Mouse (Mus musculus) layer of hippocampus, postnatal 36 days (tissue): ENCODE measurements at regions not wholly inside any gene's neighbourhood (a gene's known extent, or its start where the extent isn't known, plus 50 kb on each side); places are given as distances from the start of the nearest gene placed in this dataset.
A peak's percentile ranks its signal among the peaks of the same experiment; 100 is the strongest.
"Not testable (repeated sequence)": the region's sequence is repeated elsewhere in the genome, so short reads cannot be mapped to it uniquely, and the experiment has no call there.

ENCODE experiments used
- DNase-seq, 2 experiments: peaks; one replicate each; pipeline ENCODE4 v3.0.0; 2022

- DNase-seq: no peak
Measured at GRCm38 (mm10) chr16:86346916-86347315, 445.3 kb upstream of the Adamts5 start.

GRCm38 (mm10) chr16:86340311-86340710 is 438.7 kb upstream of the Adamts5 start:
- no peak for DNase-seq

- no peak for DNase-seq
Measured at GRCm38 (mm10) chr16:86325406-86325805, 423.8 kb upstream of the Adamts5 start.

GRCm38 (mm10) chr16:86318898-86319297 is 417.3 kb upstream of the Adamts5 start:
- no peak for DNase-seq

- no peak for DNase-seq
Measured at GRCm38 (mm10) chr16:86309696-86310095, 408.1 kb upstream of the Adamts5 start.

GRCm38 (mm10) chr16:86303869-86304268 is 402.2 kb upstream of the Adamts5 start:
- DNase-seq: no peak

GRCm38 (mm10) chr16:86302451-86303145 is 401.0 kb upstream of the Adamts5 start:
- no peak for DNase-seq

- no peak for DNase-seq
Measured at GRCm38 (mm10) chr16:86294436-86294835, 392.8 kb upstream of the Adamts5 start.

GRCm38 (mm10) chr16:86281326-86281725 is 379.7 kb upstream of the Adamts5 start:
- no peak for DNase-seq

GRCm38 (mm10) chr16:86277031-86277430 is 375.4 kb upstream of the Adamts5 start:
- no peak for DNase-seq

GRCm38 (mm10) chr16:86261612-86262011 is 360.0 kb upstream of the Adamts5 start:
- no peak for DNase-seq

GRCm38 (mm10) chr16:86252630-86253029 is 351.0 kb upstream of the Adamts5 start:
- no peak for DNase-seq

- no peak for DNase-seq
Measured at GRCm38 (mm10) chr16:86250021-86250420, 348.4 kb upstream of the Adamts5 start.

GRCm38 (mm10) chr16:86244191-86244590 is 342.6 kb upstream of the Adamts5 start:
- DNase-seq: no peak

GRCm38 (mm10) chr16:86242766-86243510 is 341.3 kb upstream of the Adamts5 start:
- DNase-seq: no peak

- DNase-seq: peak in 1 of 2 experiments; percentile 3
Measured at GRCm38 (mm10) chr16:86222997-86223396, 321.4 kb upstream of the Adamts5 start.

GRCm38 (mm10) chr16:86210547-86210946 is 308.9 kb upstream of the Adamts5 start:
- DNase-seq: no peak

- DNase-seq: no peak
Measured at GRCm38 (mm10) chr16:86209319-86209718, 307.7 kb upstream of the Adamts5 start.

GRCm38 (mm10) chr16:86189874-86190273 is 288.2 kb upstream of the Adamts5 start:
- no peak for DNase-seq

- no peak for DNase-seq
Measured at GRCm38 (mm10) chr16:86188966-86189365, 287.3 kb upstream of the Adamts5 start.

GRCm38 (mm10) chr16:86187609-86188008 is 286.0 kb upstream of the Adamts5 start:
- not testable (repeated sequence) for DNase-seq

GRCm38 (mm10) chr16:86159021-86159815 is 257.6 kb upstream of the Adamts5 start:
- no peak for DNase-seq

GRCm38 (mm10) chr16:86138171-86138570 is 236.5 kb upstream of the Adamts5 start:
- no peak for DNase-seq
